Comparison of ENCODE assay signal across 9 mouse cellular contexts in genomic region chr11:68874841-68875240, GRCm38 (mm10). TPM values are rescaled to one million over a fixed set of nuclear protein-coding genes. Genes with fewer than 3 reads are reported as not detected.
DNase-seq lines count a peak whose midpoint lies in the region; ATAC-seq and TF ChIP-seq lines count a peak whose summit lies in the region.
"Had no signal": no experiment of that assay in that cellular context is flagged by ENCODE, and none has a peak within 500 bp of the region (broad histone marks: within the 10 kb centered on the region; RNA-seq: fewer than 3 reads in every experiment).

No protein-coding gene starts in this region.

- DNase-seq in kidney, adult 11 months = peak; percentile 42
- peak; percentile 75 for DNase-seq in ES-CJ7 (ENCODE audit: low read depth, low spot score)
- peak; percentile 67 for DNase-seq in gastrocnemius, postnatal 10 days
- peak; percentile 48 to 67 for DNase-seq in left cerebral cortex, postnatal 10 days (ENCODE audit: extremely low spot score in 1 of 2, low spot score in 2 of 2)
- peak; percentile 54 to 66 for DNase-seq in natural killer cell, adult 2 months (ENCODE audit: low spot score in 2 of 2)
- DNase-seq in yolk sac, embryonic 10.5 days (ENCODE audit: low spot score) = peak; percentile 59

- H3K4me1 ChIP-seq in kidney, embryonic 14.5 days (ENCODE audit: control insufficient read depth, insufficient read depth, low read length) = no peaks in the 10 kb centered on the region
- H3K4me1 ChIP-seq in bone marrow, adult 2 months (ENCODE audit: control insufficient read depth, insufficient read depth, low read length) = peaks cover 3% of the 10 kb centered on the region; the same call in 1 of the 2 replicates

- H3K4me2 ChIP-seq in kidney, embryonic 14.5 days (replicated peaks; ENCODE audit: low read depth, low read length) = no peak overlapping the region

- TF ChIP-seq CTCF in bone marrow, adult 2 months (IDR thresholded peaks at IDR 0.05; ENCODE audit: control insufficient read depth, insufficient read depth, low read length) = peak; percentile 59

- intact Hi-C loops in left cerebral cortex, postnatal 10 days (cut with DNase I) = loop anchor here (10.0 kb wide), 1 partner anchor 390 kb away; no protein-coding TSS in a partner anchor

- no peaks in the 10 kb centered on the region for H3K9me3 ChIP-seq in kidney, embryonic 14.5 days (ENCODE audit: control insufficient read depth, low read length)

- no peaks in the 10 kb centered on the region for H3K36me3 ChIP-seq in kidney, embryonic 14.5 days (ENCODE audit: control insufficient read depth, insufficient read depth, low read length)

- WGBS in kidney, embryonic 14.5 days = 0% methylated on average over 2 of the region's 2 CpGs
- 0% methylated on average over 2 of the region's 2 CpGs for WGBS in bone marrow, adult 2 months

- ATAC-seq in kidney, embryonic 14.5 days (ENCODE audit: low FRiP score, low TSS enrichment) = no peak

- H3K9ac ChIP-seq in kidney, embryonic 14.5 days (ENCODE audit: low read depth, low read length) = no peak overlapping the region

- no peaks in the 10 kb centered on the region for H3K27me3 ChIP-seq in kidney, embryonic 14.5 days (ENCODE audit: control insufficient read depth, insufficient read depth, low read length)

- no peak for TF ChIP-seq POLR2A in bone marrow, adult 2 months (IDR thresholded peaks at IDR 0.05; ENCODE audit: borderline replicate concordance, control insufficient read depth, low read depth, low read length)

- H3K4me3 ChIP-seq in kidney, embryonic 14.5 days (ENCODE audit: low read length) = no peak overlapping the region
- H3K4me3 ChIP-seq in bone marrow, adult 2 months (replicated peaks; ENCODE audit: control insufficient read depth, low read depth, low read length) = no peak overlapping the region
- H3K4me3 ChIP-seq: erythroblast, embryonic 14.5 days had no signal

- no peak overlapping the region for H3K27ac ChIP-seq in kidney, embryonic 14.5 days (ENCODE audit: low read depth, low read length)
- H3K27ac ChIP-seq in bone marrow, adult 2 months (ENCODE audit: control insufficient read depth, insufficient read depth, low read depth, low read length, poor library complexity) = no peak overlapping the region

RNA-seq across cellular contexts. Expression of gene Ndel1, which starts 3.2 kb away (rescaled TPM):
- polyA plus RNA-seq in kidney, embryonic 14.5 days (2014; fragmentation: Nextera tagmentation; extraction: Ambion mirVana) = 46.7 and 70.6 TPM in 2 replicates
- 21.2 and 25.6 TPM in 2 replicates for polyA plus RNA-seq in bone marrow, adult 2 months (2011; ENCODE audit: insufficient read depth, insufficient read length, low replicate concordance, missing spikeins)
- 10 to 100 TPM; 58.3 to 68.8 TPM for total RNA-seq in gastrocnemius, postnatal 10 days (2021)
- 10 to 100 TPM; 91.6 to 95.6 TPM for total RNA-seq in left cerebral cortex, postnatal 10 days (2021)

RNA-seq across cellular contexts. Expression of gene Rnf222, which starts 13.5 kb away (rescaled TPM):
- polyA plus RNA-seq in kidney, embryonic 14.5 days (2014; fragmentation: Nextera tagmentation; extraction: Ambion mirVana) = 0.05 and 0.06 TPM in 2 replicates
- 1.4 TPM in 1 of 2 replicates, not detected in the other for polyA plus RNA-seq in bone marrow, adult 2 months (2011; ENCODE audit: insufficient read depth, insufficient read length, low replicate concordance, missing spikeins)
- not detected for total RNA-seq in gastrocnemius, postnatal 10 days (2021)
- total RNA-seq in left cerebral cortex, postnatal 10 days (2021) = not detected
- polyA plus RNA-seq: erythroblast, embryonic 14.5 days had no signal

RNA-seq across cellular contexts. Expression of gene Rpl26, which starts 26.5 kb away (rescaled TPM):
- 1,184 and 1,677 TPM in 2 replicates for polyA plus RNA-seq in kidney, embryonic 14.5 days (2014; fragmentation: Nextera tagmentation; extraction: Ambion mirVana)
- 2,007 and 3,389 TPM in 2 replicates for polyA plus RNA-seq in bone marrow, adult 2 months (2011; ENCODE audit: insufficient read depth, insufficient read length, low replicate concordance, missing spikeins)
- 1,000 to 10,000 TPM in 1 of 2 experiments, 100 to 1,000 TPM in 1; 992 to 1,013 TPM for total RNA-seq in gastrocnemius, postnatal 10 days (2021)
- total RNA-seq in left cerebral cortex, postnatal 10 days (2021) = 100 to 1,000 TPM; 701 to 756 TPM

RNA-seq across cellular contexts. Expression of gene Odf4, which starts 52.0 kb away (rescaled TPM):
- not detected in 2 replicates for polyA plus RNA-seq in kidney, embryonic 14.5 days (2014; fragmentation: Nextera tagmentation; extraction: Ambion mirVana)
- polyA plus RNA-seq in bone marrow, adult 2 months (2011; ENCODE audit: insufficient read depth, insufficient read length, low replicate concordance, missing spikeins) = not detected in 2 replicates
- total RNA-seq in gastrocnemius, postnatal 10 days (2021) = not detected
- 1 to 10 TPM in 1 of 2 experiments, under 1 TPM in 1; 0.73 to 1.2 TPM for total RNA-seq in left cerebral cortex, postnatal 10 days (2021)
- polyA plus RNA-seq: erythroblast, embryonic 14.5 days had no signal
